In the genomic region with DNA sequence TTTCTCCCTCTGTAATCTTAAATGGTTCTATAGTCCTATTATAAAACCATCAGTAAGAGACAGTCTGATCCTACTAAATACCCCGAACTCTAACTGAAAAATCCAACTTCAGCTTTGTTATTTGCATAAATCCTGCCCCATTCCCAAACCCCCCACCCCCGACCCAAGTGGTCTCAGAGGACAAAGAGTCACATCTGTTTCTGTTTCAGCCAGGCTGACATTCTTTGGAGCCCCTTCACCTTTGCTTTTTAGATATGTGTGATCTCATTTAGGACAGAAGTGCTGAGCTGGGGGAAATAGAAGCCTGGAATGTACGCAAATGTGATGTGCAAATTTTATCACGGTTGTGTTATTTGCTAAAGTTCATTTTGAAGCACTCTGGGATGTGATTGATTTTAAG, we compare ENCODE assay signal across 13 mouse cellular contexts.
"Had no signal": no experiment of that assay in that cellular context is flagged by ENCODE, and none has a peak within 500 bp of the region (broad histone marks: within the 10 kb centered on the region; RNA-seq: fewer than 3 reads in every experiment).

No protein-coding gene starts in this region.

- H3K4me2 ChIP-seq: liver, embryonic 11.5 days; liver, embryonic 15.5 days; midbrain, embryonic 12.5 days had no signal

- H3K4me3 ChIP-seq: liver, embryonic 15.5 days; midbrain, embryonic 12.5 days had no signal

- H3K4me1 ChIP-seq: liver, embryonic 15.5 days; midbrain, embryonic 12.5 days had no signal

- ATAC-seq: lung, postnatal 0 days; midbrain, embryonic 16.5 days had no signal

- DNase-seq: kidney, adult 9 months; kidney, postnatal 36 days; layer of hippocampus, adult 9-11 months; lung, adult 2 months; lung, postnatal 36 days; right cerebral cortex, postnatal 14 days; thymus, postnatal 36 days had no signal

- H3K27ac ChIP-seq: kidney, postnatal 0 days; liver, embryonic 15.5 days; midbrain, embryonic 12.5 days had no signal

- H3K36me3 ChIP-seq: liver, embryonic 15.5 days; midbrain, embryonic 12.5 days had no signal

- H3K9me3 ChIP-seq: liver, embryonic 15.5 days; midbrain, embryonic 12.5 days had no signal

- H3K9ac ChIP-seq: liver, embryonic 15.5 days; midbrain, embryonic 12.5 days had no signal

- H3K27me3 ChIP-seq: liver, embryonic 15.5 days; midbrain, embryonic 12.5 days had no signal
